Mouse (Mus musculus) heart, embryonic 12.5 days (tissue): ENCODE data around the gene Slc44a2. TPM values are rescaled to one million over a fixed set of nuclear protein-coding genes. Genes with fewer than 3 reads are reported as not detected.
"Not testable (repeated sequence)": the region's sequence is repeated elsewhere in the genome, so short reads cannot be mapped to it uniquely, and the experiment has no call there.

Experiments used
- ATAC-seq: fragments of 200-750 bp; cut with Nextera tagmentation; 2 replicates; pipeline ENCODE4 v1.8.0; 2017; ENCODE audit warnings: moderate TSS enrichment, moderate library complexity; ENCODE audit not compliant: insufficient number of reproducible peaks, low FRiP score
- H3K27ac ChIP-seq: fragments of 300-500 bp; sonication (generic); 2 replicates; pipeline ENCODE4 v1.5.1; 2016; ENCODE audit warnings: mild to moderate bottlenecking, moderate library complexity; ENCODE audit not compliant: poor library complexity, severe bottlenecking
- H3K27me3 ChIP-seq: fragments of 300-500 bp; sonication (generic); replicated peaks from 2 replicates; pipeline ENCODE4 v1.6.1; 2016; ENCODE audit warnings: mild to moderate bottlenecking, moderate library complexity
- H3K36me3 ChIP-seq: fragments of 300-500 bp; sonication (generic); 2 replicates; pipeline ENCODE4 v1.6.1; 2016; ENCODE audit warnings: mild to moderate bottlenecking, moderate library complexity
- H3K4me1 ChIP-seq: fragments of 300-500 bp; sonication (generic); replicated peaks from 2 replicates; pipeline ENCODE4 v1.6.1; 2016; ENCODE audit warnings: mild to moderate bottlenecking
- H3K4me2 ChIP-seq: fragments of 300-500 bp; sonication (generic); 2 replicates; pipeline ENCODE4 v1.6.1; 2016; ENCODE audit warnings: mild to moderate bottlenecking, moderate library complexity
- H3K4me3 ChIP-seq: fragments of 300-500 bp; sonication (generic); 2 replicates; pipeline ENCODE4 v1.5.1; 2016; ENCODE audit warnings: mild to moderate bottlenecking
- H3K9ac ChIP-seq: fragments of 300-500 bp; sonication (generic); 2 replicates; pipeline ENCODE4 v1.6.1; 2016; ENCODE audit warnings: mild to moderate bottlenecking, moderate library complexity
- H3K9me3 ChIP-seq: fragments of 300-500 bp; sonication (generic); replicated peaks from 2 replicates; pipeline ENCODE4 v1.6.1; 2016; ENCODE audit warnings: mild to moderate bottlenecking, moderate library complexity
- WGBS: fragments of 180-500 bp; shearing (Covaris S2); methylation state at CpG from one replicate; pipeline ENCODE4 v1.1.7; 2016; 5-methylcytosine and 5-hydroxymethylcytosine counted together
- polyA plus RNA-seq: library from polyadenylated mRNA; unstranded; fragments of >200 nt; fragmentation: Nextera tagmentation; extraction: Ambion mirVana; gene quantifications from 2 replicates; pipeline ENCODE4 v1.2.1, GENCODE M21; 2016

Slc44a2 gene
- polyA plus RNA-seq, 1 experiment from 2014 or later: 69.1 TPM

GRCm38 (mm10) chr9:21322211-21322916 lies 1.9 kb downstream of the Slc44a2 start:
- peaks cover 29% of the 10 kb centered on the region for H3K4me1 ChIP-seq
- ATAC-seq: no peak
- peak overlapping the region; percentile 73 for H3K4me3 ChIP-seq
- H3K27me3 ChIP-seq: no peaks in the 10 kb centered on the region
- peak overlapping the region; percentile 96 for H3K4me2 ChIP-seq
- no peaks in the 10 kb centered on the region for H3K9me3 ChIP-seq
- WGBS: 78% methylated on average over 19 of the region's 19 CpGs
- H3K27ac ChIP-seq: peak overlapping the region; percentile 62; the same call in 1 of the 2 replicates
- peaks cover 15% of the 10 kb centered on the region for H3K36me3 ChIP-seq
- peak overlapping the region; percentile 89; the same call in 1 of the 2 replicates for H3K9ac ChIP-seq

GRCm38 (mm10) chr9:21322917-21323297 lies 2.4 kb downstream of the Slc44a2 start:
- not testable (repeated sequence) for H3K27ac ChIP-seq, H3K4me3 ChIP-seq, H3K27me3 ChIP-seq, H3K9me3 ChIP-seq, ATAC-seq, H3K9ac ChIP-seq
- Histone ChIP-seq H3K36me3 (peaks cover 15% of the 10 kb centered on the region), H3K4me2 (peak overlapping the region; percentile 96; the same call in 1 of the 2 replicates), H3K4me1 (peaks cover 34% of the 10 kb centered on the region)
- 79% methylated on average over 8 of the region's 8 CpGs for WGBS

- no peak for ATAC-seq
- no peaks in the 10 kb centered on the region for H3K9me3 ChIP-seq
- H3K4me3 ChIP-seq: no peak overlapping the region
- no peak overlapping the region for H3K9ac ChIP-seq
- peaks cover 15% of the 10 kb centered on the region for H3K36me3 ChIP-seq
- WGBS: 69% methylated on average over 11 of the region's 11 CpGs
- no peak overlapping the region for H3K27ac ChIP-seq
- no peak overlapping the region for H3K4me2 ChIP-seq
- peaks cover 46% of the 10 kb centered on the region for H3K4me1 ChIP-seq
- H3K27me3 ChIP-seq: no peaks in the 10 kb centered on the region
Observed at GRCm38 (mm10) chr9:21324269-21324668, 3.8 kb downstream of the Slc44a2 start.

GRCm38 (mm10) chr9:21327569-21327968 lies 7.1 kb downstream of the Slc44a2 start:
- no peak for ATAC-seq
- H3K27ac ChIP-seq: no peak overlapping the region
- H3K4me1 ChIP-seq: peaks cover 56% of the 10 kb centered on the region
- no peak overlapping the region for H3K4me3 ChIP-seq
- 84% methylated on average over 3 of the region's 3 CpGs for WGBS
- H3K36me3 ChIP-seq: peaks cover 15% of the 10 kb centered on the region
- no peak overlapping the region for H3K4me2 ChIP-seq
- no peaks in the 10 kb centered on the region for H3K9me3 ChIP-seq
- H3K9ac ChIP-seq: no peak overlapping the region
- no peaks in the 10 kb centered on the region for H3K27me3 ChIP-seq

- H3K4me3 ChIP-seq: no peak overlapping the region
- WGBS: 78% methylated on average over 3 of the region's 3 CpGs
- peaks cover 15% of the 10 kb centered on the region for H3K36me3 ChIP-seq
- H3K27me3 ChIP-seq: no peaks in the 10 kb centered on the region
- H3K4me2 ChIP-seq: no peak overlapping the region
- H3K9me3 ChIP-seq: no peaks in the 10 kb centered on the region
- H3K4me1 ChIP-seq: peaks cover 58% of the 10 kb centered on the region
- H3K9ac ChIP-seq: no peak overlapping the region
- ATAC-seq: no peak
- no peak overlapping the region for H3K27ac ChIP-seq
Observed at GRCm38 (mm10) chr9:21328041-21328440, 7.5 kb downstream of the Slc44a2 start.

- ATAC-seq: no peak
- Histone ChIP-seq H3K9ac (no peak overlapping the region), H3K4me3 (no peak overlapping the region), H3K4me2 (no peak overlapping the region), H3K27ac (peak overlapping the region; percentile 53), H3K4me1 (peaks cover 62% of the 10 kb centered on the region), H3K9me3 (no peaks in the 10 kb centered on the region), H3K27me3 (no peaks in the 10 kb centered on the region), H3K36me3 (peaks cover 15% of the 10 kb centered on the region)
- WGBS: 22% methylated on average over 4 of the region's 5 CpGs
Observed at GRCm38 (mm10) chr9:21329041-21329440, 8.5 kb downstream of the Slc44a2 start.

GRCm38 (mm10) chr9:21329699-21330289 lies 9.3 kb downstream of the Slc44a2 start:
- peaks cover 8% of the 10 kb centered on the region for H3K36me3 ChIP-seq
- H3K9ac ChIP-seq: no peak overlapping the region
- no peaks in the 10 kb centered on the region for H3K27me3 ChIP-seq
- peaks cover 58% of the 10 kb centered on the region for H3K4me1 ChIP-seq
- no peak for ATAC-seq
- H3K4me3 ChIP-seq: no peak overlapping the region
- 90% methylated on average over 10 of the region's 10 CpGs for WGBS
- H3K9me3 ChIP-seq: no peaks in the 10 kb centered on the region
- H3K27ac ChIP-seq: peak overlapping the region; percentile 74
- 0 out of 2 replicates have a peak overlapping the region, but pooled peaks have one; percentile 22 for H3K4me2 ChIP-seq

GRCm38 (mm10) chr9:21331365-21332140 lies 11.1 kb downstream of the Slc44a2 start:
- ATAC-seq: no peak
- no peaks in the 10 kb centered on the region for H3K27me3 ChIP-seq
- H3K36me3 ChIP-seq: no peaks in the 10 kb centered on the region
- H3K4me1 ChIP-seq: peaks cover 65% of the 10 kb centered on the region
- H3K4me3 ChIP-seq: no peak overlapping the region
- H3K4me2 ChIP-seq: no peak overlapping the region
- 73% methylated on average over 12 of the region's 12 CpGs for WGBS
- H3K27ac ChIP-seq: 0 out of 2 replicates have a peak overlapping the region, but pooled peaks have one; percentile 5
- H3K9ac ChIP-seq: no peak overlapping the region
- no peaks in the 10 kb centered on the region for H3K9me3 ChIP-seq

GRCm38 (mm10) chr9:21332161-21333061 lies 11.9 kb downstream of the Slc44a2 start:
- no peaks in the 10 kb centered on the region for H3K36me3 ChIP-seq
- 0 out of 2 replicates have a peak overlapping the region, but pooled peaks have one; percentile 1 for H3K9ac ChIP-seq
- no peak for ATAC-seq
- H3K9me3 ChIP-seq: no peaks in the 10 kb centered on the region
- H3K27me3 ChIP-seq: no peaks in the 10 kb centered on the region
- no peak overlapping the region for H3K4me3 ChIP-seq
- no peak overlapping the region for H3K27ac ChIP-seq
- peaks cover 66% of the 10 kb centered on the region for H3K4me1 ChIP-seq
- no peak overlapping the region for H3K4me2 ChIP-seq
- WGBS: 36% methylated on average over 9 of the region's 9 CpGs

- WGBS: 90% methylated on average over 1 of the region's 1 CpGs
- Histone ChIP-seq H3K4me3 (no peak overlapping the region), H3K9ac (no peak overlapping the region), H3K4me2 (no peak overlapping the region), H3K9me3 (no peaks in the 10 kb centered on the region), H3K4me1 (peaks cover 65% of the 10 kb centered on the region), H3K27ac (no peak overlapping the region), H3K36me3 (no peaks in the 10 kb centered on the region), H3K27me3 (no peaks in the 10 kb centered on the region)
- no peak for ATAC-seq
Observed at GRCm38 (mm10) chr9:21333523-21333922, 13.0 kb downstream of the Slc44a2 start.
